Mouse (Mus musculus) lung, adult 2 months (tissue): ENCODE measurements around the gene Fbxw2. TPM values are rescaled to one million over a fixed set of nuclear protein-coding genes. Genes with fewer than 3 reads are reported as not detected.
"Not testable (repeated sequence)": the region's sequence is repeated elsewhere in the genome, so short reads cannot be mapped to it uniquely, and the experiment has no call there.

Experiments
- DNase-seq: peaks from one replicate; pipeline ENCODE4 v3.0.0; 2022
- H3K4me1 ChIP-seq: fragments of 200-500 bp; 2 replicates; pipeline ENCODE4 v1.6.1; 2011; ENCODE audit warnings: low read length; ENCODE audit not compliant: control insufficient read depth, insufficient read depth
- H3K4me3 ChIP-seq: fragments of 200-500 bp; replicated peaks from 2 replicates; pipeline ENCODE3; 2011; ENCODE audit warnings: low read depth, mild to moderate bottlenecking, control low read depth, low read length; ENCODE audit errors: extremely low read depth
- CTCF ChIP-seq: fragments of 200-500 bp; IDR thresholded peaks from 2 replicates; pipeline ENCODE4 v1.5.1; 2011; ENCODE audit warnings: mild to moderate bottlenecking, low read length, control low read depth; ENCODE audit not compliant: insufficient read depth
- POLR2A ChIP-seq: fragments of 200-500 bp; IDR thresholded peaks from 2 replicates; pipeline ENCODE4 v1.6.1; 2011; ENCODE audit warnings: low read depth, mild to moderate bottlenecking, control low read depth, low read length, borderline replicate concordance; ENCODE audit errors: extremely low read depth
- WGBS: fragments of 180-500 bp; shearing (Covaris S2); methylation state at CpG from one replicate; pipeline ENCODE4 v1.1.7; 2018; 5-methylcytosine and 5-hydroxymethylcytosine counted together
- polyA plus RNA-seq: library from polyadenylated mRNA; depleted of rRNA; stranded (reverse); fragments of >200 nt; gene quantifications from 2 replicates; pipeline ENCODE4 v1.2.3, GENCODE M21; 2012

Fbxw2 gene
- polyA plus RNA-seq, 1 experiment: 59.3 TPM

DNA sequence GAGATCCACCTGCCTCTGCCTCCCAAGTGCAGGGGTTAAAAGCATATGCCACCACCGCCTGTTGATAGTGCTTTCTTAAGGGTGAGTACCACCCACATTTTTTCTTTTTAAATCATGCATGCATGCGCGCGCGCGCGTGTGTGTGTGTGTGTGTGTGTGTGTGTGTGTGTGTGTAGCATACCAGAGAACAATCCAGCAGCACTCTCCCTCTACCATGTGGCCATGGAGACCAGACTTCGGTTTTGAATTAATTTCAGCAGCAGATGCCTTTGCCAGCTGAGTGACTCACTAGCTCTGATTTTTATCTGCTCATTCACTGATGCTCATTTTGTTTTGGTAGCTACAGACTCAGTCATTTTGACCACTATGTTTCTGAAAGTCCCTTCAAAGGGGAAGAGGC lies 15.6 kb upstream of the Fbxw2 start:
- DNase-seq: no peak
- H3K4me3 ChIP-seq: no peak overlapping the region
- no peaks in the 10 kb centered on the region for H3K4me1 ChIP-seq
- 86% methylated on average over 8 of the region's 8 CpGs for WGBS
- TF ChIP-seq CTCF (no peak), POLR2A (no peak)

DNA sequence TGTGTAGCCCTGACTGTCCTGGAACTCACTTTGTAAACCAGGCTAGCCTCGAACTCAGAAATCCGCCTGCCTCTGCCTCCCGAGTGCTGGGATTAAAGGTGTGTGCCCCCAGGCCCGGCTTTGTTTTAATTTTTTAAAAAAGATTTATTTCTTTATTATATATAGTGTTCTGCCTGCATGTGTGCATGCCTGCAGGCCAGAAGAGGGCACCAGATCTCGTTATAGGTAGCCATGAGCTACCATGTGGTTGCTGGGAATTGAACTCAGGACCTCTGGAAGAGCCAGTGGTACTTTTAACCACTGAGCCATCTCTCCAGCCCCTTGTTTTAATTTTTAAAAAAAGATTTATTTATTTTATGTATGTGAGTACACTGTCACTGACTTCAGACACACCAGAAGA lies 14.0 kb upstream of the Fbxw2 start:
- not testable (repeated sequence) for H3K4me3 ChIP-seq, DNase-seq, H3K4me1 ChIP-seq
- TF ChIP-seq CTCF: 0 out of 2 replicates have a peak, but pooled peaks have one; percentile 30
- WGBS: 72% methylated on average over 5 of the region's 5 CpGs

DNA sequence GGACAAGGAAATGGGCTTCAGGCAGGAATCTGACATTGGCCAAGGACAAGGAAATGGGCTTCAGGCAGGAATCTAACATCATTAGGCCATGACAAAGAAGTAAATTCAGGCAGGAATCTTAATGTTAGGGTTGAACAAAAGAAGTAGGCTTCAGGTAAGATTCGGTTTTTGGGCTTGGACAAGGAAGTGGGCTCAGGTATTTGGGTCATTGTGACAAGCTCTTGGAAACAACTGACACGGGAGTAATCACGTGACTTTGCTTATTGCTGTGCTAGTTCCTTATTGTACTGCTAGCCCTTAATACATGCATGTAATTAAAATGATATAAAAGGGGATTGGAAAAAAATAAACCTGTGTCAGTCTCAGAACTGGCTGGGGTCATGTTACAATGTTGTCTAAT lies 9.6 kb upstream of the Fbxw2 start:
- H3K4me1 ChIP-seq: no peaks in the 10 kb centered on the region
- DNase-seq: no peak
- 64% methylated on average over 3 of the region's 3 CpGs for WGBS
- H3K4me3 ChIP-seq: no peak overlapping the region
- TF ChIP-seq POLR2A (no peak), CTCF (no peak)

GRCm38 (mm10) chr2:34833624-34834023 lies 7.5 kb upstream of the Fbxw2 start:
- Histone ChIP-seq H3K4me1 (no peaks in the 10 kb centered on the region), H3K4me3 (no peak overlapping the region)
- no peak for DNase-seq
- 84% methylated on average over 17 of the region's 17 CpGs for WGBS
- no peak for TF ChIP-seq POLR2A

DNA sequence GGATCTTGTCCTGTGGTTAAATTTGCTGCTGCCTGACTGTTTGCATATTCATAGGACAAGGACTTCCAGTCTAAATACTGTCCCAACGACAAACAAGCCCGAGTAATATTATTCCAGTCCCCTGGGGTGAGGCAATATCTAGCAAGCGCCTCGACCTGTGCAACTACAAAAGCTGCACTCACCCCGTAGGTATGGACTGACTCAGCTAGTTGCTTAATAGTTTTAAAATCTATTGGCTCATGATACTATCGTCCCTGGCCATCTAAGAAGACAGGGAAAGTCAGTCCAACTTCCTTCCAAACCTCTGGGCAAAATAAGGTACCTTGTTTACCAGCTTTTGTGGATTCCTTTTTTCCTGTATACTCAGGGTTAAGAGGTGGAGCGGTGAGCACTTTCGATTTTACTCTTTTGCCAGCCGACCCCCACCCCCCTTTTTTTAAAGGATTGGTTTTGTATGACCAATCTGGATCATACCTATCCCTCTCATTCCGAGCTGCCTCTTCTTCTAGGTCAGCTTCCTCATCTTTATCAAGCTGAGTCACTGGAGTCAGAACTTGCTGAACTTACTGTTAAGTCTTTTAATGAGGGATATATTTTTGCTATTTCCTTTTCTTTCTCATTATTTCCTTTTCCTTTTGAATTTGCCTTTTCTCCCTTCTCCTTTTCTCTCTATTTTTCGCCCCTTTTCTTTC lies 6.8 kb upstream of the Fbxw2 start, which contains the start of gene Gm34653:
Gene Gm34653 (plus strand): TSS at position 242 of the 692 bp plus-strand sequence.
- not testable (repeated sequence) for H3K4me3 ChIP-seq, DNase-seq, H3K4me1 ChIP-seq
- 61% methylated on average over 11 of the region's 11 CpGs for WGBS

- WGBS: 94% methylated on average over 17 of the region's 17 CpGs
- not testable (repeated sequence) for H3K4me3 ChIP-seq, DNase-seq
These were observed 4.0 kb upstream of the Fbxw2 start for GRCm38 (mm10) chr2:34830066-34830465.

DNA sequence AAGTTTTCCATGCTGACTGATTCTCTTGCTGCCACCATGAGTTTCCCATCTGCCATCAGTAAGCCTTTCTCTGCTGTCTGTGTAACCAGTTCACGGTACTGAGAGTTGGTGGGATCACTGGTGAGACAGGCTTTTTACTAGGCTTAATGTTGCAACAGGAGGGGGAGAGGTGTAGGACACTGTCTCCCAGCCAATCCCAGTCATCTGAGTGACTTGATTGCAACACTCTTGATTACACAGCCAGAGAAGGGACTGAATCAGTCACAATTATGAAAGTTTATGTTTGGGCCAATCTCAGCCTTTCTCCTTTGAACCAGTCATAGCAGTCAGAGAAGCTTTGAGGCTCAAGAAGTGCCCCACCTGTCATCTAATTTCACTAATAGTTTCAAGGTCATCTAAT lies 1.9 kb upstream of the Fbxw2 start:
- DNase-seq: no peak
- 51% methylated on average over 1 of the region's 1 CpGs for WGBS
- H3K4me3 ChIP-seq: no peak overlapping the region
- TF ChIP-seq CTCF: no peak
- no peak for TF ChIP-seq POLR2A
- peaks cover 11% of the 10 kb centered on the region for H3K4me1 ChIP-seq

More at GRCm38 (mm10) chr2:34830066-34830465, 4.0 kb upstream of the Fbxw2 start:
- H3K4me1 ChIP-seq: not testable (repeated sequence)

DNA sequence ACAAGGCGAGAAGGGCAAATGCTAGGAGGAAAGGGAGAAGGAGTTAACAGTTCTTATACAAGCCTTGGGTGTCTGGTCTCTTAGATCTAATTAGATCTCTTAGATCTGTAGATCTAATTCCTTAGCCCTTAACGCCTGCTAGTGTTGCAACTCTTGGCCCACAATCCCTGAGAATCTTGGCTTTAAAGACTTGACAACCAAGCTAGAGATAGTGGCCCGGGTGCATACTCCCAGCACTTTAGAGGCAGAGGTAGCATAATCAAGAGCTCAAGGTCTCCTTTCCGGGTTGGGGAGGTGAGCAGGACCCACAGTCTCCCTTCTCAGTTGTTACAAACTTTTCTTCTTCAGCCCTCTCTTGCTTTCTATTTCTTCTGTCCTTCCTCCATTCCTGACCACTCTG lies 1.5 kb upstream of the Fbxw2 start:
- TF ChIP-seq CTCF: no peak
- TF ChIP-seq POLR2A: no peak
- Histone ChIP-seq H3K4me3 (no peak overlapping the region), H3K4me1 (peaks cover 11% of the 10 kb centered on the region)
- 71% methylated on average over 4 of the region's 4 CpGs for WGBS
- no peak for DNase-seq

DNA sequence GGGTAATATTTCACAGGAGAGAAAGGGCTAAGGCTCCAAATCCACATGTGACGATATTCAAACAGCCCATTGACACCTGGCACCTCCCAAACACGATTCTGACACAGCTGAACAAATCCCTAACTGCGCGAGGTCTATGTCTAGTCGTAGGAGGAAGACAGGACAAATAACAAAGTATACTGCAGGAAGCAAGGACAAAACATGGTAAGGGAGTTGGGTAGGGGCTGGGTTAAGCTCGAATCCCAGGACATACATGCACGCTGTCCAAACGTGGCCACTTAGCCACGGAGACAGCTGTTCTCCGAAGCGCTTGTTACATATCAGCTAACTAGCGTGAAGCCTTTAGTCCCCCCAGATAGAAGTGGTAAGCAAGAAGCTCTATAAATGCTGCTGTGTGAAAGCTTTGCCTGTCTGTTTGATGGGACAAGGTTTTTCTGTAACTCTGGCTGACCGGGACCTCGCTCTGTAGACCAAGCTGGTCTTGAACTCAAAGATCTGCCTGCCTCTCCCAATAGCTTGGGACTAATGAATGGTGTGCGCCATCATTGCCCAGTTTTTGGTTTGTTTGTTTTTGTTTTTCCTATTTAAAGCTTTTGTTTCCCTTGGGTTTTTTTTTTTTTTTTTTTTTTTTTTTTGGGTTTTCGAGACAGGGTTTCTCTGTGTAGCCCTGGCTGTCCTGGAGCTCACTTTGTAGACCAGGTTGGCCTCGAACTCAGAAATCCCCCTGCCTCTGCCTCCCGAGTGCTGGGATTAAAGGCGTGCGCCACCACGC lies 535 bp upstream of the Fbxw2 start:
- no peak for TF ChIP-seq CTCF
- TF ChIP-seq POLR2A: no peak
- H3K4me1 ChIP-seq: peaks cover 11% of the 10 kb centered on the region
- H3K4me3 ChIP-seq: peak overlapping the region; percentile 91
- no peak for DNase-seq
- 36% methylated on average over 20 of the region's 21 CpGs for WGBS

- no peak for TF ChIP-seq POLR2A
- no peak for TF ChIP-seq CTCF
- 90% methylated on average over 2 of the region's 2 CpGs for WGBS
- H3K4me1 ChIP-seq: no peaks in the 10 kb centered on the region; the same call in 1 of the 2 replicates
- no peak for DNase-seq
- no peak overlapping the region for H3K4me3 ChIP-seq
These were observed 7.6 kb downstream of the Fbxw2 start for GRCm38 (mm10) chr2:34818492-34818891.

DNA sequence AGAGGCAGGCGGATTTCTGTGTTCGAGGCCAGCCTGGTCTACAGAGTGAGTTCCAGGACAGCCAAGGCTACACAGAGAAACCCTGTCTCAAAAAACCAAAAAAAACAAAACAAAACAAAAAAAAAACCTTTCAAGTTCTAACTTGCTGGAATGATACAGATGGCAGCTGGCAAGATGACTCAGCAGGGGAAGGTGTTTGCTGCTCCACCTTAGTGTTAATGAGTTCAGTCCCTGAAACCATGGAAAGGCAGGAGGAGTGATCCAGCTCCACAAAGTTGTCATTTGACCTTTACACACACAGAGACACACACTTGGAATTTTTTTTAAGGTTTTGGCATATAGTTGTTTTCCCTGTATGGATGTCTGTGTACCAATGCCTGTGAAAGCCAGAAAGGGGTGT lies 10.2 kb downstream of the Fbxw2 start:
- not testable (repeated sequence) for H3K4me3 ChIP-seq
- 93% methylated on average over 2 of the region's 2 CpGs for WGBS

More for the DNA sequence above, 10.2 kb downstream of the Fbxw2 start:
- not testable (repeated sequence) for H3K4me1 ChIP-seq, DNase-seq
